Mouse (Mus musculus) urinary bladder, postnatal 14 days (tissue): ENCODE data around the gene Crygb.
"Not testable (repeated sequence)": the region's sequence is repeated elsewhere in the genome, so short reads cannot be mapped to it uniquely, and the experiment has no call there.

Experiments used
- DNase-seq: peaks from one replicate; pipeline ENCODE4 v3.0.0; 2021; ENCODE audit warnings: low spot score

The Crygb gene

GRCm38 (mm10) chr1:65067842-65068241 lies 14.2 kb downstream of the Crygb start:
- DNase-seq, result no peak

GRCm38 (mm10) chr1:65064201-65064600 lies 17.9 kb downstream of the Crygb start:
- no peak for DNase-seq

- no peak for DNase-seq
Observed at GRCm38 (mm10) chr1:65063352-65063751, 18.7 kb downstream of the Crygb start, which contains the start of gene Crygd. Crygd (minus strand) TSS chr1:65063452.

GRCm38 (mm10) chr1:65052140-65052539 lies 29.9 kb downstream of the Crygb start:
- no peak for DNase-seq

GRCm38 (mm10) chr1:65051696-65052095 lies 30.4 kb downstream of the Crygb start:
- DNase-seq, result no peak

GRCm38 (mm10) chr1:65050952-65051351 lies 31.1 kb downstream of the Crygb start, which contains the start of gene Cryge:
Cryge (minus strand) TSS chr1:65051149.
- DNase-seq, result not testable (repeated sequence)

GRCm38 (mm10) chr1:65048781-65049180 lies 33.3 kb downstream of the Crygb start:
- DNase-seq, result peak; percentile 23

GRCm38 (mm10) chr1:65046401-65047109 lies 35.5 kb downstream of the Crygb start:
- peak; percentile 17 for DNase-seq

GRCm38 (mm10) chr1:65043433-65043832 lies 38.7 kb downstream of the Crygb start:
- DNase-seq, result no peak

GRCm38 (mm10) chr1:65041837-65042236 lies 40.3 kb downstream of the Crygb start:
- DNase-seq, result no peak

GRCm38 (mm10) chr1:65040806-65041205 lies 41.3 kb downstream of the Crygb start:
- no peak for DNase-seq

- no peak for DNase-seq
Observed at GRCm38 (mm10) chr1:65039679-65040078, 42.4 kb downstream of the Crygb start.

- DNase-seq, result no peak
Observed at GRCm38 (mm10) chr1:65037542-65037941, 44.5 kb downstream of the Crygb start.

- DNase-seq, result no peak
Observed at GRCm38 (mm10) chr1:65035513-65035912, 46.6 kb downstream of the Crygb start.

- DNase-seq, result no peak
Observed at GRCm38 (mm10) chr1:65032641-65033040, 49.4 kb downstream of the Crygb start, which contains the start of gene Akr1cl. Akr1cl (minus strand) TSS chr1:65032759.
